Comparison of ENCODE assay signal across 19 mouse cellular contexts in the genomic region with DNA sequence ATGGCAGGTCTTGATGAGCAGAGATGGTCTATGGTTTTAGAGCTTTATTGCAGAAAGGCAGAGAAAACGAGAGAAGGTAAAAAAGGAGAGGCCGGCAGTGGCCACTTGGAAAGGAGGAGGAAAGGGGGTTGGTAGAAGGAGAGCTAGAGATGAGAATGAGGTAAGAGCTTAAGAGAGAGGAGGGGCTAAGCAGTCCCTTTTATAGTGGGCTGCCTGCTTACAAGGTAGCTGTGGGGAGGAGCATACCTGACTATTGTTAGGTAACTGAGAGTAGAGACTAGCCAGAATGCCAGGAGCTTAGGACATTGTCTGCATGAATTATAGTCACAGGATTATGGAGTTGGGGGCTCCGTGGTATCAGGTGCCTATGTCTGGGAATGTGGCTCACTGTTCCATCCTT. TPM values are rescaled to one million over a fixed set of nuclear protein-coding genes. Genes with fewer than 3 reads are reported as not detected.
A peak's percentile ranks its signal among the peaks of the same experiment; 100 is the strongest.
DNase-seq lines count a peak whose midpoint lies in the region; ATAC-seq and TF ChIP-seq lines count a peak whose summit lies in the region.
"Had no signal": no experiment of that assay in that cellular context is flagged by ENCODE, and none has a peak within 500 bp of the region (broad histone marks: within the 10 kb centered on the region; RNA-seq: fewer than 3 reads in every experiment).

No protein-coding gene starts in this region.

- intact Hi-C loops in heart, postnatal 36 days (cut with DNase I): no loop called here

- peak; percentile 71 for DNase-seq in heart, adult 11 months
- no peak for DNase-seq in heart, postnatal 36 days
- no peak for DNase-seq in lung, postnatal 25 days (ENCODE audit: low spot score)
- no peak for DNase-seq in ES-E14 (ENCODE audit: low read depth, low spot score)
- DNase-seq in spleen, postnatal 36 days (ENCODE audit: low spot score in 2 of 2): no peak
- DNase-seq in cerebellum, adult 8-10 months: no peak
- DNase-seq: adrenal gland, adult 8-10 months; cerebellum, postnatal 25 days; gastrocnemius, postnatal 25 days; heart, postnatal 10 days; kidney, adult 9 months; layer of hippocampus, postnatal 36 days; lung, adult 18-20 months; thymus, adult 18-20 months had no signal

- H3K9me3 ChIP-seq in lung, embryonic 16.5 days (ENCODE audit: control insufficient read depth, low read length): no peaks in the 10 kb centered on the region
- H3K9me3 ChIP-seq in ES-E14 (ENCODE audit: control insufficient read depth, insufficient read depth, low read depth, low read length): no peaks in the 10 kb centered on the region
- no peaks in the 10 kb centered on the region for H3K9me3 ChIP-seq in intestine, embryonic 16.5 days (ENCODE audit: control insufficient read depth, low read length)
- H3K9me3 ChIP-seq: heart, embryonic 10.5 days; neural tube, embryonic 12.5 days had no signal

- WGBS in lung, embryonic 16.5 days: 59% methylated on average over 3 of the region's 3 CpGs
- WGBS in intestine, embryonic 16.5 days: 58% methylated on average over 3 of the region's 3 CpGs

- H3K9ac ChIP-seq in lung, embryonic 16.5 days (ENCODE audit: low read length): no peak overlapping the region
- H3K9ac ChIP-seq in ES-E14 (ENCODE audit: insufficient read depth, low read depth, low read length, poor library complexity, severe bottlenecking): peak overlapping the region; percentile 50
- H3K9ac ChIP-seq in intestine, embryonic 16.5 days (ENCODE audit: low read depth, low read length): no peak overlapping the region
- H3K9ac ChIP-seq: hindbrain, embryonic 14.5 days; neural tube, embryonic 12.5 days had no signal

- in situ Hi-C loops in ES-E14 (cut with MboI; ENCODE audit: low sequenced_read_pairs in 2 of 2, unreplicated experiment in 2 of 2): no loop called here

- H3K4me2 ChIP-seq in lung, embryonic 16.5 days (ENCODE audit: low read depth, low read length): peak overlapping the region; percentile 21; the same call in 1 of the 2 replicates
- H3K4me2 ChIP-seq in intestine, embryonic 16.5 days (ENCODE audit: low read depth, low read length): no peak overlapping the region
- H3K4me2 ChIP-seq: hindbrain, embryonic 14.5 days; neural tube, embryonic 12.5 days had no signal

- H3K36me3 ChIP-seq in lung, embryonic 16.5 days (ENCODE audit: control insufficient read depth, insufficient read depth, low read length): no peaks in the 10 kb centered on the region
- no peaks in the 10 kb centered on the region for H3K36me3 ChIP-seq in ES-E14 (ENCODE audit: control insufficient read depth, insufficient read depth, low read length, poor library complexity, severe bottlenecking)
- no peaks in the 10 kb centered on the region for H3K36me3 ChIP-seq in intestine, embryonic 16.5 days (ENCODE audit: control insufficient read depth, insufficient read depth, low read length)
- H3K36me3 ChIP-seq: heart, embryonic 10.5 days; neural tube, embryonic 12.5 days had no signal

- ATAC-seq in lung, embryonic 16.5 days (ENCODE audit: low read depth): peak; percentile 61
- ATAC-seq in intestine, embryonic 16.5 days: peak; percentile 70; the same call in 1 of the 2 replicates

- peak overlapping the region; percentile 59; the same call in 1 of the 2 replicates for H3K27ac ChIP-seq in lung, embryonic 16.5 days (ENCODE audit: low read length)
- H3K27ac ChIP-seq in ES-E14 (ENCODE audit: insufficient read depth, low read depth, low read length, poor library complexity, severe bottlenecking): peak overlapping the region; percentile 74
- no peak overlapping the region for H3K27ac ChIP-seq in intestine, embryonic 16.5 days (ENCODE audit: low read length)
- H3K27ac ChIP-seq: heart, embryonic 10.5 days; hindbrain, embryonic 14.5 days; neural tube, embryonic 12.5 days had no signal

- H3K4me1 ChIP-seq in lung, embryonic 16.5 days (replicated peaks; ENCODE audit: control insufficient read depth, insufficient read depth, low read length): peaks cover 4% of the 10 kb centered on the region; the same call in 1 of the 2 replicates
- peaks cover 3 to 16% of the 10 kb centered on the region in 2 experiments for H3K4me1 ChIP-seq in ES-E14 (ENCODE audit: control insufficient read depth in 2 of 2, insufficient read depth in 2 of 2, low read length in 2 of 2, poor library complexity in 1 of 2)
- no peaks in the 10 kb centered on the region for H3K4me1 ChIP-seq in intestine, embryonic 16.5 days (ENCODE audit: control insufficient read depth, insufficient read depth, low read length)
- H3K4me1 ChIP-seq: neural tube, embryonic 12.5 days had no signal

- H3K27me3 ChIP-seq in lung, embryonic 16.5 days (ENCODE audit: control insufficient read depth, insufficient read depth, low read depth, low read length): no peaks in the 10 kb centered on the region
- no peaks in the 10 kb centered on the region for H3K27me3 ChIP-seq in intestine, embryonic 16.5 days (replicated peaks; ENCODE audit: control insufficient read depth, insufficient read depth, low read length)
- H3K27me3 ChIP-seq: neural tube, embryonic 12.5 days had no signal

- H3K4me3 ChIP-seq in lung, embryonic 16.5 days (ENCODE audit: low read length): no peak overlapping the region
- peak overlapping the region; percentile 53 to 54; a peak in 3 of 4 replicates for H3K4me3 ChIP-seq in ES-E14 (ENCODE audit: insufficient read depth in 1 of 2, low read depth in 1 of 2, low read length in 2 of 2, poor library complexity in 1 of 2, severe bottlenecking in 1 of 2)
- no peak overlapping the region for H3K4me3 ChIP-seq in intestine, embryonic 16.5 days (ENCODE audit: low read length)
- H3K4me3 ChIP-seq: heart, embryonic 10.5 days; neural tube, embryonic 12.5 days had no signal

TF ChIP-seq in ES-E14, 5 proteins besides CTCF, POLR2A, EP300 and RAD21:
- TF ChIP-seq CHD2 (IDR thresholded peaks at IDR 0.05; ENCODE audit: low read depth, low read length) (no peak), HCFC1 (IDR thresholded peaks at IDR 0.05; ENCODE audit: borderline replicate concordance, insufficient read depth, low read length) (no peak), ZNF384 (IDR thresholded peaks at IDR 0.05; ENCODE audit: low read depth, low read length) (no peak), ZC3H11A (IDR thresholded peaks at IDR 0.05; ENCODE audit: borderline replicate concordance, low read depth, low read length) (no peak), MAFK (IDR thresholded peaks at IDR 0.05; ENCODE audit: insufficient read depth, low read depth, low read length) (no peak)

RNA-seq across cellular contexts. Expression of gene Psme4, which starts 14.0 kb away (rescaled TPM):
- 100 to 1,000 TPM; 215 to 267 TPM for total RNA-seq in heart, postnatal 36 days (2021)
- polyA plus RNA-seq in lung, embryonic 16.5 days (2015; fragmentation: Nextera tagmentation; extraction: Ambion mirVana): 14.7 and 14.9 TPM in 2 replicates
- 64.0 and 91.2 TPM in 2 replicates for total RNA-seq in ES-E14 (2012; rRNA removed)
- 8.6 and 10.5 TPM in 2 replicates for polyA plus RNA-seq in intestine, embryonic 16.5 days (2015; fragmentation: Nextera tagmentation; extraction: Ambion mirVana)

Comparison
In these comparisons a context has a peak if more than half of its experiments do, and no peak if none do; other contexts are left out.
1. H3K4me3 ChIP-seq: peak in ES-E14 (2 of 2); none in lung, embryonic 16.5 days (single experiment) and intestine, embryonic 16.5 days (single experiment).